Mouse (Mus musculus) CD8-positive naive resting alpha-beta T cell, adult 57 days (primary cell): ENCODE measurements around the gene Abl2. TPM values are rescaled to one million over a fixed set of nuclear protein-coding genes. Genes with fewer than 3 reads are reported as not detected.

ENCODE experiments used
- total RNA-seq: library from RNA; stranded (reverse); gene quantifications from one replicate; pipeline ENCODE4 v1.2.4, GENCODE M21; 2023

The Abl2 gene
- total RNA-seq: 76.3 TPM

GRCm38 (mm10) chr1:156558024-156558930 is at the start of gene Abl2:
TSS of gene Abl2 (plus strand) at chr1:156558786.

GRCm38 (mm10) chr1:156523842-156524241 is 34.7 kb upstream of the Abl2 start, which contains the start of gene Gm10031:
TSS of gene Gm10031 (plus strand) at chr1:156524012.

GRCm38 (mm10) chr1:156674195-156675000 is 115.8 kb downstream of the Abl2 start, which contains the start of gene Tor3a:
TSS of gene Tor3a (minus strand) at chr1:156674356.

Other genes with a start within 250 kb of the Abl2 start
- not detected for gene Nphs2, start 248.1 kb upstream of the Abl2 start, total RNA-seq
- 1,644 TPM for gene Gm2000, start 192.7 kb upstream of the Abl2 start, total RNA-seq
- 1.8 TPM for gene Axdnd1, start 137.6 kb upstream of the Abl2 start, total RNA-seq
- 45.1 TPM for gene Soat1, start 84.5 kb upstream of the Abl2 start, total RNA-seq
- gene Gm10031, start 34.8 kb upstream of the Abl2 start, total RNA-seq: 42.6 TPM
- 14.5 TPM for gene Tor3a, start 115.6 kb downstream of the Abl2 start, total RNA-seq
- gene Fam20b, start 160.3 kb downstream of the Abl2 start, total RNA-seq: 17.2 TPM